Mouse (Mus musculus) hindbrain, postnatal 0 days (tissue): ENCODE data around the gene Rhbdd1. TPM values are rescaled to one million over a fixed set of nuclear protein-coding genes. Genes with fewer than 3 reads are reported as not detected.

ENCODE experiments used
- ATAC-seq: fragments of 200-750 bp; cut with Nextera tagmentation; 2 replicates; pipeline ENCODE4 v1.8.0; 2017; ENCODE audit warnings: mild to moderate bottlenecking, moderate TSS enrichment, moderate library complexity
- DNase-seq: peaks from one replicate; pipeline ENCODE4 v3.0.0-alpha.2; 2015; ENCODE audit warnings: low spot score
- H3K27ac ChIP-seq: fragments of 300-500 bp; sonication (generic); 2 replicates; pipeline ENCODE4 v1.5.1; 2014; ENCODE audit warnings: mild to moderate bottlenecking
- H3K27me3 ChIP-seq: fragments of 300-500 bp; sonication (generic); 2 replicates; pipeline ENCODE4 v1.6.1; 2014; ENCODE audit warnings: low read length, mixed read lengths; ENCODE audit not compliant: insufficient read depth
- H3K36me3 ChIP-seq: fragments of 300-500 bp; sonication (generic); 2 replicates; pipeline ENCODE4 v1.6.1; 2014; ENCODE audit warnings: low read length, mixed read lengths; ENCODE audit not compliant: insufficient read depth
- H3K4me1 ChIP-seq: fragments of 300-500 bp; sonication (generic); 2 replicates; pipeline ENCODE4 v1.6.1; 2014; ENCODE audit warnings: antibody characterized with exemption, low read length, mixed read lengths; ENCODE audit not compliant: insufficient read depth
- H3K4me2 ChIP-seq: fragments of 300-500 bp; sonication (generic); 2 replicates; pipeline ENCODE4 v1.6.1; 2014; ENCODE audit warnings: low read depth, mild to moderate bottlenecking, low read length, moderate library complexity, mixed read lengths
- H3K4me3 ChIP-seq: fragments of 300-500 bp; sonication (generic); 2 replicates; pipeline ENCODE4 v1.5.1; 2014; ENCODE audit warnings: low read length
- H3K9ac ChIP-seq: fragments of 300-500 bp; sonication (generic); replicated peaks from 2 replicates; pipeline ENCODE4 v1.6.1; 2014; ENCODE audit warnings: mild to moderate bottlenecking, low read length, moderate library complexity, mixed read lengths
- H3K9me3 ChIP-seq: fragments of 300-500 bp; sonication (generic); 2 replicates; pipeline ENCODE4 v1.6.1; 2016; ENCODE audit warnings: low read length, mixed read lengths
- CTCF ChIP-seq: IDR thresholded peaks from 2 replicates; pipeline ENCODE4 v1.5.1; 2016; ENCODE audit warnings: antibody characterized with exemption, control low read depth, low read depth
- WGBS: fragments of 180-500 bp; shearing (Covaris S2); extraction: QIAGEN DNeasy Blood & Tissue Kit; methylation state at CpG from one replicate; pipeline ENCODE4 v1.1.7; 2014; 5-methylcytosine and 5-hydroxymethylcytosine counted together
- polyA plus RNA-seq: library from polyadenylated mRNA; unstranded; fragments of >200 nt; fragmentation: Nextera tagmentation; extraction: Ambion mirVana; gene quantifications from 2 replicates; pipeline ENCODE4 v1.2.1, GENCODE M21; 2015
- total RNA-seq: library from RNA; depleted of rRNA; stranded (reverse); fragments of >200 nt; gene quantifications from 2 replicates; pipeline ENCODE4 v1.2.3, GENCODE M21; 2014

Rhbdd1 gene
- total and polyA plus RNA-seq, 2 experiments from 2014 or later: 2.7 to 5.1 TPM

DNA sequence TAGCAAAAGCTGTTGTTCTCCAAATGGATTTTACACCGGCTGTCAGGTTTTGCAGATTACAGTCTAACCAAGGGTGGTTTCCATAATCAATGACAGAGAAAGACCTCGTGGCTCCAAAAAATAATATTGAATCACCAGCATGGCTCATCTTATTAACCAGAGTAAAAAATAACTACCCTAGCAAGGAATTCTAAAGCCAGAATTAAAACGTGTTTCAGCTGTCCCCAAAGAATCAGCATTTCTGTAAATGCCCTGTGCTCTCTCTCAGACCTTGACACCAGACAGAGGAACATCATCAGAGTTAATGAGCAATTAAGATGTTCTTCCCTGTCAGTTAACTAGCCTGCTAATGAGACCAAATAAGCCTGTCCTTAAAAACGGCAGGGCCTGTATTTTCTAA lies 79.1 kb downstream of the Rhbdd1 start:
- DNase-seq (no peak), ATAC-seq (no peak)
- Histone ChIP-seq H3K36me3 (no peaks in the 10 kb centered on the region), H3K27ac (no peak overlapping the region), H3K9ac (no peak overlapping the region), H3K4me1 (no peaks in the 10 kb centered on the region), H3K4me2 (no peak overlapping the region), H3K4me3 (no peak overlapping the region), H3K27me3 (no peaks in the 10 kb centered on the region), H3K9me3 (no peaks in the 10 kb centered on the region)
- WGBS: 55% methylated on average over 4 of the region's 4 CpGs
- TF ChIP-seq CTCF: no peak

DNA sequence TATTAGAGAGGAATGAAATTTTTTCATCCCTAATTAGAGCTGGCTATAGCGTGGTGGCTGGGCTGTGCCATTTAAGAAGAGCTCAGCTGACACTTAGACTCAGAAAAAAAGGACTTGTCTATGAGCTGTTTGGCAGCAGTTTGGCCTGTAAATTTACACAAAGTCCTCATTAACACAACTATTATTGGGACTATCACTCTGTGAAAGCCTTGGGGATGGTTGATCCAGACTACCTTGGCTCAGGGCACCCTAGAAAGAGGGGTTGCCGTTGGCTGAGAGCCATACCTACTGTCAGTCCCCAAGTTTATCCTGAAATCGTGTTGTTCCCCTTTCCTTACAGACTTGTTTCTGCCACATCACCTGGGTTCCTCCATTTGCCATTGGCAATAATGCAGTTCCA lies 91.5 kb downstream of the Rhbdd1 start:
- TF ChIP-seq CTCF: no peak
- no peak overlapping the region for H3K4me2 ChIP-seq
- ATAC-seq (no peak), DNase-seq (no peak)
- no peaks in the 10 kb centered on the region for H3K9me3 ChIP-seq
- H3K4me3 ChIP-seq: no peak overlapping the region
- H3K9ac ChIP-seq: no peak overlapping the region
- 0 out of 2 replicates have a peak, but pooled peaks cover 3% of the 10 kb centered on the region for H3K4me1 ChIP-seq
- no peaks in the 10 kb centered on the region for H3K27me3 ChIP-seq
- WGBS: 68% methylated on average over 3 of the region's 3 CpGs
- no peaks in the 10 kb centered on the region for H3K36me3 ChIP-seq
- no peak overlapping the region for H3K27ac ChIP-seq

DNA sequence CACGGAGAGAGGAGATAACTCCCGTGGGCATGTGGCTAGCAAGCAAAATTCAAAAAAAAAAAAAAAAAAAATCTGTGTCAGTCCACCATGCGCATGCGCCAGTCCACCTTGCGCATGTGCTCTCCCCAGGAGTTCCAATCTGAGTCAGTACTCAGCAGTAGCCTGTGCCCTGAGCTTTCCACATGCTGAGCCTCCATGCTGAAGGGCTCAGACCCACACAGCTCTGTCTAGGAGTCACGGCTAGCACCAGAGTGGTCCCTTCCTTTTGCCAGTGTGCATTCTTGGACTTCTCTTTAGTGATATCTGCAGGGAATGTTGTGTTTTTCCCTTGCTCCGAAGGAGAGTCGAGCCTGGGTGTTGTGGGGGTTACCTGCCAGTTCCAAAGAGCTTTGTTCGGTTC lies 93.0 kb downstream of the Rhbdd1 start:
- WGBS: 86% methylated on average over 9 of the region's 9 CpGs
- no peaks in the 10 kb centered on the region for H3K36me3 ChIP-seq
- H3K9me3 ChIP-seq: no peaks in the 10 kb centered on the region
- H3K4me2 ChIP-seq: no peak overlapping the region
- no peak overlapping the region for H3K4me3 ChIP-seq
- 0 out of 2 replicates have a peak, but pooled peaks cover 3% of the 10 kb centered on the region for H3K4me1 ChIP-seq
- TF ChIP-seq CTCF: no peak
- ATAC-seq: no peak
- H3K9ac ChIP-seq: no peak overlapping the region
- no peak for DNase-seq
- H3K27me3 ChIP-seq: no peaks in the 10 kb centered on the region
- H3K27ac ChIP-seq: no peak overlapping the region

DNA sequence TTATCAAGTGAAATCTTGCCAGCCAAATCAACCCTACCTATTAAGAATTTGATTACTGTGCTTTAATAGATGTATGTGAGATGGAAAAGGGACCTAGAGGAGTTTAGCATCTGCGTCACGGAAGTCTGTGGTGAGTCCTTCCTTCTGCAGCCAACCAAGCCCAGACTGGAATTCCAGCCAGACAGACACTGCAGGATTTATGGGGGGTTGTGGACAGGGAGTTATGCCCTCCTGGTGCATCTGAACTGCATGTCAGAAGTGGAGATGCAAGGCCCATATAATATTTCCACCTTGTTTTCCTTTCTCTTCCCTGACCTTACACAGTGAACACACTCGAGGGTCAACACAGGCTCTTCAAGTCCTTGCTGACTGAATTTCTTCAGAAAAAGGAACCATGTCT lies 94.3 kb downstream of the Rhbdd1 start:
- no peak for DNase-seq
- no peak for TF ChIP-seq CTCF

DNA sequence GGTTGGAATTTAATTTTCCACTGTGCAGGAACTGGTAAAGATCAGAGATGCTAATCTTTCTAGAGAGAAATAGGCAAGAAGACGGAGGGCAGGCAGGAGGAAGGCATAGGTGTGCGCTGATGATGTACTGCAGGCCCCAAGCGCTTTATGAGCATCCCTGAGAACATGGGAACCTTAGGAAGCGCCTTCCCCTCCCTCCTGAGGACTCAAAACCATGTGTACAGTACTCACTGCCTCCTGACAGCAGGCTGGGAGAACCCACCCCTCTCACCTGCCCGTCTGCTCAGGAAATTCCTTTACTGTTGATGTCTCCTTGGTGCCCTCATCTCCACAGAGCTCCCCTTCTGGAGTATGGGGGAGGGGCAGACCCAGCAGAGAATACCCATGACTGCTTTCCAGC lies 95.3 kb downstream of the Rhbdd1 start:
- no peak for TF ChIP-seq CTCF

More for the DNA sequence above, 94.3 kb downstream of the Rhbdd1 start:
- 0 out of 2 replicates have a peak, but pooled peaks cover 3% of the 10 kb centered on the region for H3K4me1 ChIP-seq
- WGBS: 78% methylated on average over 3 of the region's 3 CpGs
- no peaks in the 10 kb centered on the region for H3K9me3 ChIP-seq
- H3K36me3 ChIP-seq: no peaks in the 10 kb centered on the region
- H3K4me3 ChIP-seq: no peak overlapping the region
- H3K27ac ChIP-seq: no peak overlapping the region
- ATAC-seq: no peak
- no peaks in the 10 kb centered on the region for H3K27me3 ChIP-seq
- H3K4me2 ChIP-seq: no peak overlapping the region
- no peak overlapping the region for H3K9ac ChIP-seq

DNA sequence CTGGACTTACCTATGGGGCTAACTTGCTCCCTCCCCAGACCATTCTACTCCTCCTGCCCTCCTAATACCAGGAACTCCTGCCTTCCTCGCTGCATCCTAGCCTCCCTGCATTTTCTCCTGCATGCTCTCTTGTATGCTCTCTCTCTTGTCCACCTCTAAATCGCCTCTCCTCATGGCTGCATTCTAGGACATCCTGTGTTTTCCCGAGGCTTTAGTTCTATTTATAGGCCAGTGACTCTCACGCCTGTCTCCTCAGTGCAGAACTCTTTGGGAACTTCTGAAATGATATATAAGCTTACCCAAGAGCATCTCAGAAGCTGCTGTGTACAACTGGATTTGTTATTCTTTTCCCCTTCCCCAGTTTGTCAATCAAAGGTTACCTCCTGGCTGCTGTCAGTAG lies 95.8 kb downstream of the Rhbdd1 start:
- Histone ChIP-seq H3K27me3 (no peaks in the 10 kb centered on the region), H3K9me3 (no peaks in the 10 kb centered on the region), H3K27ac (no peak overlapping the region), H3K4me3 (no peak overlapping the region), H3K4me1 (0 out of 2 replicates have a peak, but pooled peaks cover 3% of the 10 kb centered on the region), H3K36me3 (no peaks in the 10 kb centered on the region), H3K4me2 (no peak overlapping the region), H3K9ac (no peak overlapping the region)
- DNase-seq (no peak), ATAC-seq (no peak)
- no peak for TF ChIP-seq CTCF
- 82% methylated on average over 4 of the region's 4 CpGs for WGBS

More for the DNA sequence above, 95.3 kb downstream of the Rhbdd1 start:
- H3K27ac ChIP-seq: no peak overlapping the region
- H3K27me3 ChIP-seq: no peaks in the 10 kb centered on the region
- no peak for DNase-seq
- H3K9ac ChIP-seq: no peak overlapping the region
- WGBS: 75% methylated on average over 5 of the region's 5 CpGs
- no peak overlapping the region for H3K4me3 ChIP-seq
- 0 out of 2 replicates have a peak, but pooled peaks cover 3% of the 10 kb centered on the region for H3K4me1 ChIP-seq
- ATAC-seq: no peak
- H3K4me2 ChIP-seq: no peak overlapping the region
- no peaks in the 10 kb centered on the region for H3K36me3 ChIP-seq
- no peaks in the 10 kb centered on the region for H3K9me3 ChIP-seq

DNA sequence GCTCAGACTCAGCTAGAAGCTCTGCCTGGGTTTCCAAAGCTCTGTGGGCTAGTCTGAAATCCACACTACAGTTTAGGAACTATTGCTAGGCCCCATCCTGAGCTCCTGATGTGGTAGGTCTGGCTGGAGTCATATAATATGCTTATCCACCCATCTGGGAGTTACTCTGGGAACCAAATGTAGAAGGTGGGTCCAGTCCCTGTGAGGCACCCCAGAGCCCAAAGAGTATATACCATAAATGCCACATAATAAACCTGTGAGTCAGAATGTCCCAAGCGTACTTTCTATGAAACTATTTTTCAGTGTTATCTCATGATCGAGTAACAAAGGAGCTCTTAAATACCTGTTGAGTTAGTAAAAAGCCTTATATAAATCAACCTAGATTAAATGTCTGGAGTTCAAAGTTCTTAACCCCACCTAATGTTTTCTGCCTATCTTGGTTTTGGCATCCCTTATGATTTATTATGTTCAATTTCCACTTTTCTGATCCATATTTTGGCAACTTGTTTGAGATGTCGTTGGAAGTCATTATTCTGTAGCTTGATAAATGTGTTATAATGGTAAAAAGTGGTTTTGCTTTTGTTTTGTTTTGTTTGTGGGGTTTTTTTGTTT lies 98.3 kb downstream of the Rhbdd1 start:
- no peak overlapping the region for H3K27ac ChIP-seq
- H3K27me3 ChIP-seq: no peaks in the 10 kb centered on the region
- no peaks in the 10 kb centered on the region for H3K36me3 ChIP-seq
- 93% methylated on average over 3 of the region's 3 CpGs for WGBS
- H3K9ac ChIP-seq: no peak overlapping the region
- 0 out of 2 replicates have a peak, but pooled peaks cover 3% of the 10 kb centered on the region for H3K4me1 ChIP-seq
- DNase-seq (no peak), ATAC-seq (no peak)
- H3K4me3 ChIP-seq: no peak overlapping the region
- no peak overlapping the region for H3K4me2 ChIP-seq
- TF ChIP-seq CTCF: no peak
- no peaks in the 10 kb centered on the region for H3K9me3 ChIP-seq
